Mouse (Mus musculus): ENCODE results near the gene Kif20b.

DNA sequence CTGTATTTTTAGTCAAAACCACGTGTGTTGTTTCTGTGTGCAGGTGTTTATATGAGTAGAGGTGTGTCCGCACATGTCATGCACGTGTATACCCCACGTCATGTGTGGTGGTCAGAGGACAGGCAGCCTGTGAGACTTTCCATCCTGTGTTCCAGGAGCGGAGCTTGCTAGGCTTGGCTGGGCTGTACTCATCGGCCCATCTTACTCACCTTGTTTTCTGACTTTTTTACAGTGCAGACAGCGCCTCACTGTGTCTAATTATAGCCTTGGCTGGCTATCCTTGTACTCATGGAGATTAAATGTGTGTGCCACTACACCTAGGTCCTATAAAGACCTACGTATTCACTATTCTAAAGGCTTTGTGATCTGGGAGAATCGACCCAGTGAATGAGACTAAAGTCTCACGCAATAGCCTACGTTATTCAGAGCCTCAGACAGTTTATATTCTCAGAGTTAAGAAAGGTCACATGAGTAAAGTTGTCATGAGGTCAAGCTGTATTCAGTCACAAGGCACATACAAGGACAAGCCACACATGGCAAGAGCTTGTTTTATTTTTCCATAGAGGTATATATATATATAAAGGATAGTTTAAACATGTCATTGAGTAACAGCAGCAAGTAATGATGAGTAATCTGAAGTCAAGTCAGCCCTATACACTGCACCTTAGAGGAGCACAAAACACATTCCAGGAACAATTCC, 31.8 kb downstream of the Kif20b start:
- TF ChIP-seq POLR2A (IDR thresholded peaks at IDR 0.05; ENCODE audit: control insufficient read depth, extremely low read depth, insufficient read depth, low read length, poor library complexity), result no peak
- no peak for TF ChIP-seq CTCF (IDR thresholded peaks at IDR 0.05; ENCODE audit: borderline replicate concordance, control insufficient read depth, extremely low read depth, insufficient read depth, low read length, poor library complexity)

Data from thymus, adult 2 months (tissue).